Mouse (Mus musculus) bone marrow macrophage, adult 2 months (primary cell): ENCODE data around the gene Dnmt3a. TPM values are rescaled to one million over a fixed set of nuclear protein-coding genes. Genes with fewer than 3 reads are reported as not detected.
A peak's percentile ranks its signal among the peaks of the same experiment; 100 is the strongest.

ENCODE experiments used
- H3K27ac ChIP-seq: 2 replicates; pipeline ENCODE4 v1.5.1; 2012; ENCODE audit warnings: low read depth, low read length; ENCODE audit not compliant: insufficient read depth
- H3K4me1 ChIP-seq: 2 replicates; pipeline ENCODE4 v1.6.1; 2012; ENCODE audit warnings: low read length; ENCODE audit not compliant: control insufficient read depth, insufficient read depth
- H3K4me3 ChIP-seq: 2 replicates; pipeline ENCODE4 v1.5.1; 2012; ENCODE audit warnings: mild to moderate bottlenecking, low read length, moderate library complexity; ENCODE audit not compliant: insufficient read depth
- CTCF ChIP-seq: IDR thresholded peaks from 2 replicates; pipeline ENCODE4 v1.5.1; 2012; ENCODE audit warnings: low read depth, mild to moderate bottlenecking, low read length, moderate library complexity
- POLR2A ChIP-seq: IDR thresholded peaks from 2 replicates; pipeline ENCODE4 v1.6.1; 2012; ENCODE audit warnings: mild to moderate bottlenecking, low read depth, low read length, borderline replicate concordance
- polyA plus RNA-seq: library from polyadenylated mRNA; stranded (reverse); fragments of >200 nt; gene quantifications from 2 replicates; pipeline ENCODE4 v1.2.4, GENCODE M21; 2012; ENCODE audit not compliant: missing spikeins, insufficient read depth, insufficient read length

Gene Dnmt3a
- polyA plus RNA-seq, 1 experiment = 53.8 TPM

GRCm38 (mm10) chr12:3771080-3771479, 34.7 kb upstream of the Dnmt3a start:
- H3K27ac ChIP-seq = no peak overlapping the region
- H3K4me1 ChIP-seq = peaks cover 28% of the 10 kb centered on the region
- TF ChIP-seq POLR2A = no peak
- no peak for TF ChIP-seq CTCF
- H3K4me3 ChIP-seq = no peak overlapping the region

- Histone ChIP-seq H3K4me1 (peaks cover 44% of the 10 kb centered on the region), H3K4me3 (no peak overlapping the region), H3K27ac (no peak overlapping the region)
- TF ChIP-seq CTCF (no peak), POLR2A (no peak)
These were observed 32.2 kb upstream of the Dnmt3a start for GRCm38 (mm10) chr12:3773643-3774042.

- Histone ChIP-seq H3K4me1 (peaks cover 57% of the 10 kb centered on the region), H3K27ac (no peak overlapping the region), H3K4me3 (no peak overlapping the region)
- no peak for TF ChIP-seq POLR2A
- TF ChIP-seq CTCF = no peak
These were observed 29.8 kb upstream of the Dnmt3a start for GRCm38 (mm10) chr12:3776015-3776414.

- H3K4me1 ChIP-seq = peaks cover 61% of the 10 kb centered on the region
- no peak overlapping the region for H3K4me3 ChIP-seq
- no peak overlapping the region for H3K27ac ChIP-seq
- TF ChIP-seq CTCF (no peak), POLR2A (no peak)
These were observed 28.1 kb upstream of the Dnmt3a start for GRCm38 (mm10) chr12:3777682-3778081.

GRCm38 (mm10) chr12:3778286-3778685, 27.5 kb upstream of the Dnmt3a start:
- Histone ChIP-seq H3K27ac (peak overlapping the region; percentile 36), H3K4me1 (peaks cover 63% of the 10 kb centered on the region), H3K4me3 (no peak overlapping the region)
- TF ChIP-seq CTCF = no peak
- no peak for TF ChIP-seq POLR2A

- no peak for TF ChIP-seq POLR2A
- no peak for TF ChIP-seq CTCF
- Histone ChIP-seq H3K27ac (peak overlapping the region; percentile 3; the same call in 1 of the 2 replicates), H3K4me3 (no peak overlapping the region), H3K4me1 (peaks cover 60% of the 10 kb centered on the region)
These were observed 26.2 kb upstream of the Dnmt3a start for GRCm38 (mm10) chr12:3779639-3780038.

GRCm38 (mm10) chr12:3780405-3780891, 25.4 kb upstream of the Dnmt3a start:
- Histone ChIP-seq H3K27ac (peak overlapping the region; percentile 95), H3K4me3 (peak overlapping the region; percentile 17; the same call in 1 of the 2 replicates), H3K4me1 (peaks cover 53% of the 10 kb centered on the region)
- TF ChIP-seq CTCF (no peak), POLR2A (no peak)

- peaks cover 48% of the 10 kb centered on the region for H3K4me1 ChIP-seq
- TF ChIP-seq CTCF (no peak), POLR2A (no peak)
- H3K27ac ChIP-seq = peak overlapping the region; percentile 95
- H3K4me3 ChIP-seq = peak overlapping the region; percentile 6; the same call in 1 of the 2 replicates
These were observed 24.8 kb upstream of the Dnmt3a start for GRCm38 (mm10) chr12:3780931-3781471.

GRCm38 (mm10) chr12:3781482-3781881, 24.3 kb upstream of the Dnmt3a start:
- peak overlapping the region; percentile 6; the same call in 1 of the 2 replicates for H3K4me3 ChIP-seq
- TF ChIP-seq POLR2A (no peak), CTCF (peak; percentile 96)
- H3K27ac ChIP-seq = peak overlapping the region; percentile 95
- peaks cover 43% of the 10 kb centered on the region for H3K4me1 ChIP-seq

- Histone ChIP-seq H3K4me3 (no peak overlapping the region), H3K4me1 (peaks cover 33% of the 10 kb centered on the region)
These were observed 22.5 kb upstream of the Dnmt3a start for GRCm38 (mm10) chr12:3783196-3783825.

GRCm38 (mm10) chr12:3784258-3784657, 21.5 kb upstream of the Dnmt3a start:
- H3K4me1 ChIP-seq = peaks cover 24% of the 10 kb centered on the region
- no peak for TF ChIP-seq CTCF
- TF ChIP-seq POLR2A = no peak
- H3K27ac ChIP-seq = no peak overlapping the region
- H3K4me3 ChIP-seq = no peak overlapping the region

More at GRCm38 (mm10) chr12:3783196-3783825, 22.5 kb upstream of the Dnmt3a start:
- TF ChIP-seq CTCF (no peak), POLR2A (no peak)
- H3K27ac ChIP-seq = no peak overlapping the region
